Mouse (Mus musculus): Measurements from ENCODE around the gene Cd5l. TPM values are rescaled to one million over a fixed set of nuclear protein-coding genes. Genes with fewer than 3 reads are reported as not detected.
"Not testable (repeated sequence)": the region's sequence is repeated elsewhere in the genome, so short reads cannot be mapped to it uniquely, and the experiment has no call there.

Cd5l gene
- polyA plus RNA-seq (2012; ENCODE audit: insufficient read depth, low replicate concordance): 5.1 TPM in 1 of 2 replicates, not detected in the other

DNA sequence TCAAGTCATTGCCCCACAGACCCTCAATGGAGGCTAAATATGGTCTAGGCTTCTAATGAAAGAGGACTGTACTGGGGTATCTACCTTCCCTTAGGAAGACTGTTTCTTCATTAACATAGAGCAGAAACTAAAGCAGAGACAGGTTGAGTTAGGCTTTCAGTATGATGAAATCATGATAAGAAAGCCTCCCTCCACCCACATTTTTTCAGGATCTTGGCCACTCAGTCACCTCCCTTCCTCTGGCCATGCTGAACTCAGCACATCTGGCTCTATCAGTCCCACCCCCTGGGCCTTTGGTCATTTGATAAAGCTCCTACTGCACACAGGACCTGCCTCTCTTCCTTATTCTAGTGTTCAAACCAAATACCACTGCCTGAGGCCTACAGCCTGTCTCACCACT, at the start of gene Cd5l:
TSS of gene Cd5l (plus strand) at position 301 of the 400 bp plus-strand sequence.
- H3K4me1 ChIP-seq: no peaks in the 10 kb centered on the region
- TF ChIP-seq FLI1 (IDR thresholded peaks at IDR 0.05; ENCODE audit: low read length): no peak
- TF ChIP-seq GATA1 (IDR thresholded peaks at IDR 0.05; ENCODE audit: borderline replicate concordance, low read length): no peak
- no peaks in the 10 kb centered on the region for H3K36me3 ChIP-seq (replicated peaks; ENCODE audit: low read length)
- no peaks in the 10 kb centered on the region for H3K9me3 ChIP-seq
- H3K4me3 ChIP-seq (replicated peaks): no peak within 1 kb of the TSS
- peaks cover 2% of the 10 kb centered on the region for H3K27me3 ChIP-seq (replicated peaks)

DNA sequence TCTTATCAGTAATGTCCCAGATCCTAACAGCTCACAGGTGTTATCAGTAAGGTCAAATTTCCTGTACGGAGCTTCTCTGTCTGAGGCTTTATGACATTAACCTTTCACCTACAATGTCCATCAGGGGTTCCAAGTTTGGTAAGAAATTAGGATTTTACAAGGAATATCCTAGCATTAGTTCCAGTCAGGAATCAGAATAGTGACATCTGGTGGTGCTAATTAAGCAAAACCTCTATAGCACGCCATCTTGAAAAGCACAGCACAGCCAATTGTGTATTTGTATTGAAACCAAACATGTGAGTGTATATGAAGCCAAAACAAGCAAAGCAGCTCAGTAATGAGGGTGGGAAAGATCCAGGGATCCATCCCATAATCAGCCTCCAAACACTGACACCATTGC, 47.8 kb upstream of the Cd5l start:
- no peak for TF ChIP-seq FLI1 (IDR thresholded peaks at IDR 0.05; ENCODE audit: low read length)
- TF ChIP-seq GATA1 (IDR thresholded peaks at IDR 0.05; ENCODE audit: borderline replicate concordance, low read length): no peak
- Histone ChIP-seq H3K9me3 (no peaks in the 10 kb centered on the region), H3K4me3 (replicated peaks) (no peak overlapping the region), H3K27me3 (replicated peaks) (peaks cover 4% of the 10 kb centered on the region), H3K4me1 (no peaks in the 10 kb centered on the region), H3K36me3 (replicated peaks; ENCODE audit: low read length) (no peaks in the 10 kb centered on the region)

DNA sequence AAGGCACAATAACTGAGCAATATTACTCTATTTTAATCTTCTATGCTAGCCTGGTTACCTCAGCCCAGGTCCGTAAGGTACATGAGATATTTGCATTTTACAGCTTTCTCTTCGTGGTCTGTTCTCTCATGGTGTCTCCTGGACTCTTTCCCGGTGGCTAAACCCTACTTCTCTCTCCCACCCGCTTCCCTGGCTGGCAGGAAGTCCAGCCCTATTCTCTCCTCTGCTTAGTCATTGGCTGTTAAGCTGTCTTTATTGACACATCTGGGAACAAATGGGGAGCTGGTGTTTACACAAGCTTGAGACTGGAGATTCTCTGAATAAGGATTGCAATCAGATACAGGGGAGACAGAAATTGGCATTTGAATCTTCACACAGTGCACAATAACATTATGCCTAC, 35.1 kb upstream of the Cd5l start:
- H3K36me3 ChIP-seq (replicated peaks; ENCODE audit: low read length): no peaks in the 10 kb centered on the region
- no peak overlapping the region for H3K4me3 ChIP-seq (replicated peaks)
- no peaks in the 10 kb centered on the region for H3K9me3 ChIP-seq
- H3K4me1 ChIP-seq: no peaks in the 10 kb centered on the region
- no peaks in the 10 kb centered on the region for H3K27me3 ChIP-seq (replicated peaks)
- TF ChIP-seq FLI1 (IDR thresholded peaks at IDR 0.05; ENCODE audit: low read length) (no peak), GATA1 (IDR thresholded peaks at IDR 0.05; ENCODE audit: borderline replicate concordance, low read length) (no peak)

DNA sequence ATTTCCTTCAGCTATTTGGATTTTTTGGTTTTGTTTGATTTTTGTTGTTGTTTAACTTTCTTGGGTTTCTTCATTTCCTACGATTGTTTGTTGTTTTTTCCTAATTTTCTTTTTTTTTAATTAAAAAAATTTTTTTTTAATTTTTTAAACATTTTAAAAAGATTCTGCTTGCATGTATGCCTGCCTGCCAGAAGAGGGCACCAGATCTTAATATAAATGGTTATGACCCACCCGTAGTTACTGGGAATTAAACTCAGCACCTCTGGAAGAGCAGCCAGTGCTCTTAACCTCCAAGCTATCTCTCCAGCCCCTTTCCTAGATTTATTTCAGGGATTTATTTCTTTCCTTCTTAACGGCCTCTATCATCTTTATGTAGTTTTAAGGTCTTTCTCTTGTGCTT, 33.9 kb upstream of the Cd5l start:
- no peaks in the 10 kb centered on the region for H3K4me1 ChIP-seq
- H3K27me3 ChIP-seq (replicated peaks): no peaks in the 10 kb centered on the region
- no peaks in the 10 kb centered on the region for H3K9me3 ChIP-seq
- no peaks in the 10 kb centered on the region for H3K36me3 ChIP-seq (replicated peaks; ENCODE audit: low read length)
- H3K4me3 ChIP-seq (replicated peaks): no peak overlapping the region
- TF ChIP-seq GATA1 (IDR thresholded peaks at IDR 0.05; ENCODE audit: borderline replicate concordance, low read length) (no peak), FLI1 (IDR thresholded peaks at IDR 0.05; ENCODE audit: low read length) (no peak)

DNA sequence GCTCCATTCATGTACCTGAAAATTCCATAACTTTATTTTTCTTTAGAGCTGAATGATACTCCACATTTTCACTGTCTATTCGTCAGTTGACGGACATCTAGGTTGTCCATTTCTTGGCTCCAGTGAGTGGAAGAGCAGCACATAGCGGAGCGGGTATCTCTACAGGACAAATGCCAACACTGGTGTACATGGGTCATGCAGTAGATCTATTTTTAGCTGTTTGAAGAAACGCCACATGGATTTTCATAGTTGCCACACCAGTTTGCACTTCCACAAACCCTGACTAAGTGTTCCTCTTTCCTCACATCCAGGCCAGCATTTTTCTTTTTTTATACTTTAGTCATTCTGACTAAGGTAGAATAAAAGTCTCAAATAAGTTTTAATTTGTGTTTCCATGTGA, 19.8 kb upstream of the Cd5l start:
- no peaks in the 10 kb centered on the region for H3K36me3 ChIP-seq (replicated peaks; ENCODE audit: low read length)
- no peaks in the 10 kb centered on the region for H3K27me3 ChIP-seq (replicated peaks)
- H3K4me1 ChIP-seq: no peaks in the 10 kb centered on the region
- no peak for TF ChIP-seq FLI1 (IDR thresholded peaks at IDR 0.05; ENCODE audit: low read length)
- no peaks in the 10 kb centered on the region for H3K9me3 ChIP-seq
- H3K4me3 ChIP-seq (replicated peaks): no peak overlapping the region

DNA sequence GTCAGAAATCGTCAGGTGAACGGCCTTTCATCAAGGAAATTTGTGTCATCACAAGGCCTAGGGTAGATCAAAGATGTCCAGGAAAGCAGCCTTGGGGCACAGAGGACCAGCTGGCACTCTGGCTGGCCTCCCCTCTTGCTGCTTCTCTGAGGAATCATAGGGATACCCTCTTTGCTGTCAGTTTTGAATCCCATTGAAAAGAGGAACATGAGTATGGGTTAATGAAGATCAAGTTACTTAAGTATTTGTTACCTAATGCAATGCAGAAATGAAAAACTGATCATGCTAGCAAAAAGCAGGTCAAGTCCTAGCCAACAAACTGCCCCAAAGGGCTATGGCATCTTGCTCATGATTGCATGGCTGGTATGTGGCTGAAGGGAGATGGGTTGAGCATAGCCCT, 6.7 kb upstream of the Cd5l start:
- not testable (repeated sequence) for H3K4me1 ChIP-seq; H3K4me3 ChIP-seq (replicated peaks); H3K9me3 ChIP-seq; H3K27me3 ChIP-seq (replicated peaks); H3K36me3 ChIP-seq (replicated peaks; ENCODE audit: low read length)

DNA sequence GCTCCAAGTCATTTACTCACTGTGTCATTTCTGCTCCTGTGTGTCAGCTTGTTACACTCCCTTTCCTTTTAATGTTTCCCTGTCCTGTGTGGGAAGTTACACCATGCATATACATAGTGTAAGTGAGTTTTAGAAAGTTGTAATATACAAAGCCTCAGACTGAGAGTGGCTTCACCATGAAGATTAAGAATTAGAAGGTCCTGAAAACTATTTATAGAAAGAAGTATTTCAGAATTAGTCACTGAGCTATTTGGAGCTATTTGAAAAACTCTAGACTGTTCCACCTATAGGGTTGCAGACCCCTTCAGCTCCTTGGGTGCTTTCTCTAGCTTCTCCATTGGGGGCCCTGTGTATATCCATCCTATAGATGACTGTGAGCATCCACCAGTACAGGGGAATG, 1.5 kb downstream of the Cd5l start:
- Histone ChIP-seq H3K27me3 (replicated peaks) (peaks cover 2% of the 10 kb centered on the region), H3K36me3 (replicated peaks; ENCODE audit: low read length) (no peaks in the 10 kb centered on the region), H3K9me3 (no peaks in the 10 kb centered on the region), H3K4me3 (replicated peaks) (no peak overlapping the region), H3K4me1 (no peaks in the 10 kb centered on the region)
- TF ChIP-seq FLI1 (IDR thresholded peaks at IDR 0.05; ENCODE audit: low read length) (no peak), GATA1 (IDR thresholded peaks at IDR 0.05; ENCODE audit: borderline replicate concordance, low read length) (no peak)

DNA sequence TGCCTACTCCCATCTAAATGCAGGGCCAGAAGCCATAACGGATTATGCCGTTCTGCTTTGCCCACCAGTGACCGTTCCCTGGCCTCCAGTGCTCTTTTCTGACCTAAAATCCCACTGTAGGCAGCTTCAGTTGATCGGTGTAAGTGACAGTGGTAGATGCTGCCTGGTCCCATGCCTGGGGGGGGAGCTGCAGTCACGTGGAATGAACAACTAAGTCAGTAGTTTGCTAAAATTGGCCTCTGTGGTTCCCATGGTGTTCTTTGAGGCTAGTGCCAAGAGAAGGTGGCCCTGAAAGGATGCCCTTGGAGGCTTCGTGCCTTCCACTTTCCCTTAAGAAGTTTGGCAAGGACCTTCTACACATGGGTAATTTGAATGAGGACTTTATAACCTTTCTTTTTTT, 2.8 kb downstream of the Cd5l start:
- no peak overlapping the region for H3K4me3 ChIP-seq (replicated peaks)
- no peaks in the 10 kb centered on the region for H3K9me3 ChIP-seq
- no peaks in the 10 kb centered on the region for H3K36me3 ChIP-seq (replicated peaks; ENCODE audit: low read length)
- H3K4me1 ChIP-seq: no peaks in the 10 kb centered on the region
- TF ChIP-seq GATA1 (IDR thresholded peaks at IDR 0.05; ENCODE audit: borderline replicate concordance, low read length): no peak
- TF ChIP-seq FLI1 (IDR thresholded peaks at IDR 0.05; ENCODE audit: low read length): no peak
- no peaks in the 10 kb centered on the region for H3K27me3 ChIP-seq (replicated peaks)

DNA sequence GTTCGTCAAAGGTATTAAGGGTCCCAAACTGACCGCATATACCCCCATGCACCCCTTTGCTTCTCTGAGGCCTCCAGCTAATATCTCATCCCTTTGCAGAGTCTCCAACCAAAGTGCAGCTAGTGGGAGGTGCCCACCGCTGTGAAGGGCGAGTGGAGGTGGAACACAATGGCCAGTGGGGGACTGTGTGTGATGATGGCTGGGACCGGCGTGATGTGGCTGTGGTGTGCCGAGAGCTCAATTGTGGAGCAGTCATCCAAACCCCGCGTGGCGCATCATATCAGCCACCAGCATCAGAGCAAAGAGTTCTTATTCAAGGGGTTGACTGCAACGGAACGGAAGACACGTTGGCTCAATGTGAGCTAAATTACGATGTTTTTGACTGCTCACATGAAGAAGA, 8.0 kb downstream of the Cd5l start:
- Histone ChIP-seq H3K36me3 (replicated peaks; ENCODE audit: low read length) (no peaks in the 10 kb centered on the region), H3K4me3 (replicated peaks) (no peak overlapping the region), H3K27me3 (replicated peaks) (peaks cover 4% of the 10 kb centered on the region), H3K9me3 (no peaks in the 10 kb centered on the region), H3K4me1 (no peaks in the 10 kb centered on the region)
- no peak for TF ChIP-seq FLI1 (IDR thresholded peaks at IDR 0.05; ENCODE audit: low read length)
- TF ChIP-seq GATA1 (IDR thresholded peaks at IDR 0.05; ENCODE audit: borderline replicate concordance, low read length): no peak

DNA sequence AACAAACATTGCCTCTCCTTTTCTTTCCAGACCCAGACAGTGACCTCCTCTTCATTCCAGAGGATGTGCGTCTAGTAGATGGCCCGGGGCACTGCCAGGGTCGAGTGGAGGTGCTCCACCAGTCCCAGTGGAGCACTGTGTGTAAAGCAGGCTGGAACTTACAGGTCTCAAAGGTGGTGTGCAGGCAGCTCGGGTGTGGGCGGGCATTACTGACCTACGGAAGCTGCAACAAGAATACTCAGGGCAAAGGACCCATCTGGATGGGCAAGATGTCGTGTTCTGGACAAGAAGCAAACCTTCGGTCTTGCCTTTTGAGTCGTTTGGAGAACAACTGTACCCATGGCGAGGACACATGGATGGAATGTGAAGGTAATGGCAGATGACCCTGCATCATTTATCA, 9.8 kb downstream of the Cd5l start:
- Histone ChIP-seq H3K9me3 (no peaks in the 10 kb centered on the region), H3K4me1 (no peaks in the 10 kb centered on the region), H3K4me3 (replicated peaks) (no peak overlapping the region), H3K27me3 (replicated peaks) (peaks cover 4% of the 10 kb centered on the region), H3K36me3 (replicated peaks; ENCODE audit: low read length) (no peaks in the 10 kb centered on the region)
- TF ChIP-seq FLI1 (IDR thresholded peaks at IDR 0.05; ENCODE audit: low read length) (no peak), GATA1 (IDR thresholded peaks at IDR 0.05; ENCODE audit: borderline replicate concordance, low read length) (no peak)

DNA sequence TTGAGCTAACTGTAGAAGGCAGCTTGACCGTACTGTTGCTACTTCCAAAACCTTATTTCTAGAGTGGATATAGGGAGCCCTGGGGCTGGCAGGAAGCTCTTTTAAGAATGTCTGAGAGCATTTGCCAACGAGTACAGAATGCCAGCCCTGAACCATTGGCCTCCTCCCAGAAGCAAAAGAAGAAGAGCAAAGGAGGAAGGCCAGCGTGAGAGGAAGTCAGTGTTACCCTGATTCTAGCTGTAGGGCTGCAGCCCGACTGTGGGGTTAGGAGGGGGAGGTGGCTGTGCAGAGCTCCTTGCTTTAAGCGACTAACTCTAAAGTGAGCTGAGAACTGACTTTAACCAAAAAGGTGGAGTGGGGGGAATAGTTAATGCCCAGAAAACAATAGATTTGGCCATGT, 11.5 kb downstream of the Cd5l start:
- Histone ChIP-seq H3K27me3 (replicated peaks) (peaks cover 4% of the 10 kb centered on the region), H3K36me3 (replicated peaks; ENCODE audit: low read length) (no peaks in the 10 kb centered on the region), H3K9me3 (no peaks in the 10 kb centered on the region), H3K4me3 (replicated peaks) (no peak overlapping the region), H3K4me1 (no peaks in the 10 kb centered on the region)
- TF ChIP-seq FLI1 (IDR thresholded peaks at IDR 0.05; ENCODE audit: low read length) (no peak), GATA1 (IDR thresholded peaks at IDR 0.05; ENCODE audit: borderline replicate concordance, low read length) (no peak)

Data from megakaryocyte, embryonic 14.5 days (primary cell).